Mouse (Mus musculus) bone marrow macrophage, adult 2 months (primary cell): ENCODE measurements at regions not wholly inside any gene's neighbourhood (a gene's known extent, or its start where the extent isn't known, plus 50 kb on each side); places are given as distances from the start of the nearest gene placed in this dataset.

Experiments
- CTCF ChIP-seq: IDR thresholded peaks from 2 replicates; pipeline ENCODE4 v1.5.1; 2012; ENCODE audit warnings: low read depth, mild to moderate bottlenecking, low read length, moderate library complexity
- POLR2A ChIP-seq: IDR thresholded peaks from 2 replicates; pipeline ENCODE4 v1.6.1; 2012; ENCODE audit warnings: mild to moderate bottlenecking, low read depth, low read length, borderline replicate concordance

- TF ChIP-seq CTCF: no peak
- TF ChIP-seq POLR2A: no peak
Measured at GRCm38 (mm10) chr9:113421645-113422044, 286.4 kb downstream of the Pdcd6ip start.
